Mouse (Mus musculus): ENCODE results near the gene Donson.

DNA sequence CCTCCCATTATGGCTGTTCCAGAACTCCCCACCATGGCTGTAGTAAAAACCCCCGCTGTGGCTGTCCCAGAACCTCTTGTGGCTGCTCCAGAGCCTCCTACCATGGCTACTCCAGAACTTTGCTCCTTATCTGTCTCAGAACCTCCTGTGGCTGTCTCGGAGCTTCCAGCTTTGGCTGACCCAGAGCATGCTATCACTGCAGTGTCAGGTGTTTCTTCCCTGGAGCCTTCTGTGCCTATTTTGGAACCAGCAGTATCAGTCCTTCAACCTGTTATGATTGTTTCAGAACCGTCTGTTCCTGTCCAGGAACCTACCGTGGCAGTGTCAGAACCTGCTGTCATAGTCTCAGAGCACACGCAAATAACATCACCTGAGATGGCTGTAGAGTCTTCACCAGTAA lies 30.1 kb downstream of the Donson start:
- TF ChIP-seq CTCF (IDR thresholded peaks at IDR 0.05; ENCODE audit: control insufficient read depth, insufficient read depth, insufficient replicate concordance, low read depth, low read length) (no peak), POLR2A (IDR thresholded peaks at IDR 0.05; ENCODE audit: control insufficient read depth, low read depth, low read length) (no peak)

All from testis, adult 2 months (tissue).